17 mouse cellular contexts compared by ENCODE assay signal in genomic region chr14:7243498-7243897, GRCm38 (mm10). TPM values are rescaled to one million over a fixed set of nuclear protein-coding genes. Genes with fewer than 3 reads are reported as not detected.
DNase-seq lines count a peak whose midpoint lies in the region; ATAC-seq and TF ChIP-seq lines count a peak whose summit lies in the region.
"Not testable (repeated sequence)": the region's sequence is repeated elsewhere in the genome, so short reads cannot be mapped to it uniquely, and the experiment has no call there.
"Had no signal": no experiment of that assay in that cellular context is flagged by ENCODE, and none has a peak within 500 bp of the region (broad histone marks: within the 10 kb centered on the region; RNA-seq: fewer than 3 reads in every experiment).

No protein-coding gene starts in this region.

- WGBS in cerebellum, adult 2 months: 8% methylated on average over 8 of the region's 10 CpGs
- 2% methylated on average over 5 of the region's 10 CpGs for WGBS in embryonic facial prominence, embryonic 14.5 days
- WGBS in heart, postnatal 0 days: 6% methylated on average over 5 of the region's 10 CpGs
- WGBS in kidney, adult 2 months: 5% methylated on average over 8 of the region's 10 CpGs

- H3K9ac ChIP-seq in embryonic facial prominence, embryonic 14.5 days (ENCODE audit: low read depth, low read length); heart, postnatal 0 days (replicated peaks; ENCODE audit: low read depth, low read length): not testable (repeated sequence)

- not testable (repeated sequence) for TF ChIP-seq POLR2A in cerebellum, adult 2 months (IDR thresholded peaks at IDR 0.05; ENCODE audit: borderline replicate concordance, insufficient read depth, low read length); kidney, adult 2 months (IDR thresholded peaks at IDR 0.05; ENCODE audit: low read depth, low read length)

- not testable (repeated sequence) for ATAC-seq in embryonic facial prominence, embryonic 14.5 days (ENCODE audit: low read depth); heart, postnatal 0 days (ENCODE audit: insufficient read depth, low read depth)

- intact Hi-C loops in left cerebral cortex, postnatal 14 days (cut with DNase I): not testable (repeated sequence)

- H3K9me3 ChIP-seq in embryonic facial prominence, embryonic 14.5 days (ENCODE audit: control insufficient read depth, low read length); heart, postnatal 0 days (replicated peaks; ENCODE audit: control insufficient read depth, low read length): not testable (repeated sequence)

- not testable (repeated sequence) for H3K27me3 ChIP-seq in cerebellum, adult 2 months (ENCODE audit: control insufficient read depth, insufficient read depth, low read length); embryonic facial prominence, embryonic 14.5 days (replicated peaks; ENCODE audit: control insufficient read depth, insufficient read depth, low read length); heart, postnatal 0 days (ENCODE audit: control insufficient read depth, insufficient read depth, low read length); kidney, adult 2 months (replicated peaks; ENCODE audit: control insufficient read depth, insufficient read depth, low read length)

- not testable (repeated sequence) for H3K36me3 ChIP-seq in embryonic facial prominence, embryonic 14.5 days (ENCODE audit: control insufficient read depth, insufficient read depth, low read length); heart, postnatal 0 days (replicated peaks; ENCODE audit: control insufficient read depth, insufficient read depth, low read length); kidney, adult 2 months (ENCODE audit: control insufficient read depth, insufficient read depth, low read length)

- not testable (repeated sequence) for H3K27ac ChIP-seq in cerebellum, adult 2 months (ENCODE audit: insufficient read depth, low read length); embryonic facial prominence, embryonic 14.5 days (replicated peaks; ENCODE audit: low read depth, low read length); heart, postnatal 0 days (ENCODE audit: low read depth); kidney, adult 2 months (ENCODE audit: insufficient read depth, low read depth, low read length)

- TF ChIP-seq EP300 in heart, postnatal 0 days (IDR thresholded peaks at IDR 0.05; ENCODE audit: low read depth): not testable (repeated sequence)

- not testable (repeated sequence) for H3K4me2 ChIP-seq in embryonic facial prominence, embryonic 14.5 days (ENCODE audit: low read depth, low read length); heart, postnatal 0 days (ENCODE audit: low read depth, low read length)

- DNase-seq in CD4-positive, CD25-positive, alpha-beta regulatory T cell, adult 2 months (ENCODE audit: low read depth, low spot score): peak; percentile 51
- DNase-seq in cerebellum, adult 2 months: peak; percentile 0 to 7
- peak; percentile 34 for DNase-seq in embryonic facial prominence, embryonic 14.5 days (ENCODE audit: low spot score)
- peak; percentile 5 for DNase-seq in heart, postnatal 0 days (ENCODE audit: low spot score)
- DNase-seq in kidney, adult 2 months: peak; percentile 3
- peak; percentile 3 to 4 for DNase-seq in left cerebral cortex, postnatal 14 days (ENCODE audit: low spot score in 2 of 2)
- peak; percentile 4 to 17 for DNase-seq in lung, postnatal 4 days
- DNase-seq in right cerebral cortex, postnatal 14 days: peak; percentile 2

- not testable (repeated sequence) for H3K4me1 ChIP-seq in cerebellum, adult 2 months (ENCODE audit: control insufficient read depth, insufficient read depth, low read length); embryonic facial prominence, embryonic 14.5 days (ENCODE audit: control insufficient read depth, insufficient read depth, low read length); heart, postnatal 0 days (ENCODE audit: control insufficient read depth, insufficient read depth); kidney, adult 2 months (ENCODE audit: control insufficient read depth, insufficient read depth, low read length)

- not testable (repeated sequence) for H3K4me3 ChIP-seq in cerebellum, adult 2 months (replicated peaks; ENCODE audit: insufficient read depth, low read depth, low read length); embryonic facial prominence, embryonic 14.5 days (ENCODE audit: low read depth, low read length); heart, postnatal 0 days (ENCODE audit: low read depth, low read length); kidney, adult 2 months (ENCODE audit: insufficient read depth, low read depth, low read length)

- 0 out of 2 replicates have a peak, but pooled peaks have one; percentile 22 for TF ChIP-seq CTCF in cerebellum, adult 2 months (IDR thresholded peaks at IDR 0.05; ENCODE audit: borderline replicate concordance, insufficient read depth, low read depth, low read length)
- peak; percentile 48 for TF ChIP-seq CTCF in heart, postnatal 0 days (IDR thresholded peaks at IDR 0.05; ENCODE audit: low read depth)
- TF ChIP-seq CTCF in kidney, adult 2 months (conservative IDR thresholded peaks at IDR 0.05; ENCODE audit: insufficient read depth, insufficient read length, low read depth, low read length): peak; percentile 40; the same call in 1 of the 2 replicates

RNA-seq across cellular contexts. Expression of gene Gm3727, which starts 21.0 kb away (rescaled TPM):
- polyA plus RNA-seq in cerebellum, adult 2 months (2012; rRNA removed): not detected in 2 replicates
- not detected in 2 replicates for polyA plus RNA-seq in embryonic facial prominence, embryonic 14.5 days (2014; fragmentation: Nextera tagmentation; extraction: Ambion mirVana)
- not detected in 2 replicates for total RNA-seq in heart, postnatal 0 days (2014; rRNA removed; ENCODE audit: low replicate concordance)
- not detected in 2 replicates for polyA plus RNA-seq in heart, postnatal 0 days (2015; fragmentation: Nextera tagmentation; extraction: Ambion mirVana)
- polyA plus RNA-seq in kidney, adult 2 months (2012; rRNA removed): not detected in 2 replicates
- total RNA-seq in left cerebral cortex, postnatal 14 days (2021): not detected
- total RNA-seq: adrenal gland, adult 8-10 months; gastrocnemius, adult 8-10 months; left cerebral cortex, adult 18-20 months had no signal
- polyA plus RNA-seq: heart, embryonic 14.5 days; intestine, embryonic 16.5 days; liver, embryonic 16.5 days; midbrain, embryonic 11.5 days; neural tube, embryonic 14.5 days; small intestine, adult 2 months had no signal

RNA-seq across cellular contexts. Expression of gene Gm16434, which starts 49.2 kb away (rescaled TPM):
- not detected in 2 replicates for polyA plus RNA-seq in cerebellum, adult 2 months (2012; rRNA removed)
- not detected in 2 replicates for polyA plus RNA-seq in embryonic facial prominence, embryonic 14.5 days (2014; fragmentation: Nextera tagmentation; extraction: Ambion mirVana)
- not detected in 2 replicates for total RNA-seq in heart, postnatal 0 days (2014; rRNA removed; ENCODE audit: low replicate concordance)
- not detected in 2 replicates for polyA plus RNA-seq in heart, postnatal 0 days (2015; fragmentation: Nextera tagmentation; extraction: Ambion mirVana)
- not detected in 2 replicates for polyA plus RNA-seq in kidney, adult 2 months (2012; rRNA removed)
- not detected for total RNA-seq in left cerebral cortex, postnatal 14 days (2021)
- total RNA-seq: adrenal gland, adult 8-10 months; gastrocnemius, adult 8-10 months; left cerebral cortex, adult 18-20 months had no signal
- polyA plus RNA-seq: heart, embryonic 14.5 days; intestine, embryonic 16.5 days; liver, embryonic 16.5 days; midbrain, embryonic 11.5 days; small intestine, adult 2 months had no signal
